Mouse (Mus musculus): ENCODE measurements around the gene Ssna1. TPM values are rescaled to one million over a fixed set of nuclear protein-coding genes. Genes with fewer than 3 reads are reported as not detected.

The Ssna1 gene
- polyA plus RNA-seq, 1 experiment from 2014 or later, result 200 TPM

GRCm38 (mm10) chr2:25224766-25225752 is 47.2 kb downstream of the Ssna1 start:
- Histone ChIP-seq H3K9ac (peak overlapping the region; percentile 58), H3K27me3 (replicated peaks) (no peaks in the 10 kb centered on the region), H3K4me2 (replicated peaks) (peak overlapping the region; percentile 52), H3K36me3 (no peaks in the 10 kb centered on the region), H3K4me1 (replicated peaks) (peaks cover 17% of the 10 kb centered on the region), H3K4me3 (replicated peaks) (peak overlapping the region; percentile 96), H3K27ac (peak overlapping the region; percentile 98), H3K9me3 (no peaks in the 10 kb centered on the region)
- ATAC-seq, result peak; percentile 95
- 2% methylated on average over 41 of the region's 41 CpGs for WGBS

GRCm38 (mm10) chr2:25224492-25224765 is 47.8 kb downstream of the Ssna1 start, which contains the start of gene Tubb4b:
TSS of gene Tubb4b (minus strand) at chr2:25224702.
- Histone ChIP-seq H3K4me3 (replicated peaks) (peak within 1 kb of the TSS; percentile 96), H3K36me3 (no peaks in the 10 kb centered on the region), H3K27me3 (replicated peaks) (no peaks in the 10 kb centered on the region), H3K9me3 (no peaks in the 10 kb centered on the region), H3K27ac (peak within 1 kb of the TSS; percentile 98), H3K4me1 (replicated peaks) (peaks cover 17% of the 10 kb centered on the region), H3K4me2 (replicated peaks) (peak within 1 kb of the TSS; percentile 79), H3K9ac (peak within 1 kb of the TSS; percentile 91)
- ATAC-seq, result no peak
- WGBS, result 0% methylated on average over 17 of the region's 17 CpGs

- no peaks in the 10 kb centered on the region for H3K27me3 ChIP-seq (replicated peaks)
- 2% methylated on average over 53 of the region's 53 CpGs for WGBS
- no peaks in the 10 kb centered on the region for H3K36me3 ChIP-seq
- peak overlapping the region; percentile 91 for H3K9ac ChIP-seq
- H3K27ac ChIP-seq, result peak overlapping the region; percentile 98
- peaks cover 12% of the 10 kb centered on the region for H3K4me1 ChIP-seq (replicated peaks)
- ATAC-seq, result peak; percentile 73
- no peaks in the 10 kb centered on the region for H3K9me3 ChIP-seq
- peak overlapping the region; percentile 79 for H3K4me2 ChIP-seq (replicated peaks)
- peak overlapping the region; percentile 96 for H3K4me3 ChIP-seq (replicated peaks)
Observed at GRCm38 (mm10) chr2:25223681-25224491, 48.4 kb downstream of the Ssna1 start.

GRCm38 (mm10) chr2:25221331-25221772 is 50.9 kb downstream of the Ssna1 start:
- H3K9ac ChIP-seq, result no peak overlapping the region
- 74% methylated on average over 5 of the region's 5 CpGs for WGBS
- no peaks in the 10 kb centered on the region for H3K27me3 ChIP-seq (replicated peaks)
- H3K9me3 ChIP-seq, result no peaks in the 10 kb centered on the region
- no peak overlapping the region for H3K4me3 ChIP-seq (replicated peaks)
- no peak overlapping the region for H3K27ac ChIP-seq
- no peak overlapping the region for H3K4me2 ChIP-seq (replicated peaks)
- no peak for ATAC-seq
- no peaks in the 10 kb centered on the region for H3K36me3 ChIP-seq
- H3K4me1 ChIP-seq (replicated peaks), result peaks cover 11% of the 10 kb centered on the region

Other genes with a start within 250 kb of the Ssna1 start
- 48.8 and 50.6 TPM in 2 replicates for gene Nsmf, start 218.1 kb downstream of the Ssna1 start, polyA plus RNA-seq (2015; fragmentation: Nextera tagmentation; extraction: Ambion mirVana)
- gene Entpd8, start 192.1 kb downstream of the Ssna1 start, polyA plus RNA-seq (2015; fragmentation: Nextera tagmentation; extraction: Ambion mirVana), result 8.9 and 11.7 TPM in 2 replicates
- gene Noxa1, start 177.3 kb downstream of the Ssna1 start, polyA plus RNA-seq (2015; fragmentation: Nextera tagmentation; extraction: Ambion mirVana), result 5.6 and 10.0 TPM in 2 replicates
- gene Nrarp, start 91.7 kb downstream of the Ssna1 start, polyA plus RNA-seq (2015; fragmentation: Nextera tagmentation; extraction: Ambion mirVana), result 14.3 and 19.3 TPM in 2 replicates
- 16.4 and 18.5 TPM in 2 replicates for gene Tor4a, start 75.6 kb downstream of the Ssna1 start, polyA plus RNA-seq (2015; fragmentation: Nextera tagmentation; extraction: Ambion mirVana)
- 94.8 and 106 TPM in 2 replicates for gene Nelfb, start 60.9 kb downstream of the Ssna1 start, polyA plus RNA-seq (2015; fragmentation: Nextera tagmentation; extraction: Ambion mirVana)
- gene Stpg3, start 57.8 kb downstream of the Ssna1 start, polyA plus RNA-seq (2015; fragmentation: Nextera tagmentation; extraction: Ambion mirVana), result not detected in 2 replicates
- gene Fam166a, start 53.7 kb downstream of the Ssna1 start, polyA plus RNA-seq (2015; fragmentation: Nextera tagmentation; extraction: Ambion mirVana), result not detected in 2 replicates
- 600 and 657 TPM in 2 replicates for gene Tubb4b, start 47.7 kb downstream of the Ssna1 start, polyA plus RNA-seq (2015; fragmentation: Nextera tagmentation; extraction: Ambion mirVana)
- gene Slc34a3, start 38.1 kb downstream of the Ssna1 start, polyA plus RNA-seq (2015; fragmentation: Nextera tagmentation; extraction: Ambion mirVana), result 5.0 and 5.6 TPM in 2 replicates
- gene Rnf224, start 35.7 kb downstream of the Ssna1 start, polyA plus RNA-seq (2015; fragmentation: Nextera tagmentation; extraction: Ambion mirVana), result 0.14 and 0.29 TPM in 2 replicates
- 19.0 and 24.8 TPM in 2 replicates for gene Rnf208, start 30.2 kb downstream of the Ssna1 start, polyA plus RNA-seq (2015; fragmentation: Nextera tagmentation; extraction: Ambion mirVana)
- 1.4 and 2.3 TPM in 2 replicates for gene Cysrt1, start 30.0 kb downstream of the Ssna1 start, polyA plus RNA-seq (2015; fragmentation: Nextera tagmentation; extraction: Ambion mirVana)
- gene AL732309.1, start 25.6 kb downstream of the Ssna1 start, polyA plus RNA-seq (2015; fragmentation: Nextera tagmentation; extraction: Ambion mirVana), result 4.3 and 5.5 TPM in 2 replicates
- gene Tmem203, start 17.0 kb downstream of the Ssna1 start, polyA plus RNA-seq (2015; fragmentation: Nextera tagmentation; extraction: Ambion mirVana), result 22.8 and 23.2 TPM in 2 replicates
- gene Tprn, start 9.8 kb downstream of the Ssna1 start, polyA plus RNA-seq (2015; fragmentation: Nextera tagmentation; extraction: Ambion mirVana), result 20.7 and 23.6 TPM in 2 replicates
- 95.8 and 103 TPM in 2 replicates for gene Anapc2, start within 50 bp of the Ssna1 start, polyA plus RNA-seq (2015; fragmentation: Nextera tagmentation; extraction: Ambion mirVana)
- not detected in 2 replicates for gene Tmem210, start 15.7 kb upstream of the Ssna1 start, polyA plus RNA-seq (2015; fragmentation: Nextera tagmentation; extraction: Ambion mirVana)
- gene Lrrc26, start 17.5 kb upstream of the Ssna1 start, polyA plus RNA-seq (2015; fragmentation: Nextera tagmentation; extraction: Ambion mirVana), result 0.43 and 1.8 TPM in 2 replicates
- gene Grin1, start 46.7 kb upstream of the Ssna1 start, polyA plus RNA-seq (2015; fragmentation: Nextera tagmentation; extraction: Ambion mirVana), result 1.4 TPM in 2 replicates
- 40.2 and 40.8 TPM in 2 replicates for gene Man1b1, start 59.9 kb upstream of the Ssna1 start, polyA plus RNA-seq (2015; fragmentation: Nextera tagmentation; extraction: Ambion mirVana)
- gene Dpp7, start 83.9 kb upstream of the Ssna1 start, polyA plus RNA-seq (2015; fragmentation: Nextera tagmentation; extraction: Ambion mirVana), result 46.0 and 48.6 TPM in 2 replicates
- gene Uap1l1, start 93.2 kb upstream of the Ssna1 start, polyA plus RNA-seq (2015; fragmentation: Nextera tagmentation; extraction: Ambion mirVana), result 105 and 122 TPM in 2 replicates
- 46.8 and 48.8 TPM in 2 replicates for gene Sapcd2, start 99.9 kb upstream of the Ssna1 start, polyA plus RNA-seq (2015; fragmentation: Nextera tagmentation; extraction: Ambion mirVana)
- 12.1 and 15.6 TPM in 2 replicates for gene Entpd2, start 123.4 kb upstream of the Ssna1 start, polyA plus RNA-seq (2015; fragmentation: Nextera tagmentation; extraction: Ambion mirVana)
- 40.9 and 48.2 TPM in 2 replicates for gene Npdc1, start 126.9 kb upstream of the Ssna1 start, polyA plus RNA-seq (2015; fragmentation: Nextera tagmentation; extraction: Ambion mirVana)
- gene Fut7, start 150.8 kb upstream of the Ssna1 start, polyA plus RNA-seq (2015; fragmentation: Nextera tagmentation; extraction: Ambion mirVana), result 0.18 TPM in 1 of 2 replicates, not detected in the other
- gene Abca2, start 156.3 kb upstream of the Ssna1 start, polyA plus RNA-seq (2015; fragmentation: Nextera tagmentation; extraction: Ambion mirVana), result 2.8 and 3.7 TPM in 2 replicates
- gene Clic3, start 184.4 kb upstream of the Ssna1 start, polyA plus RNA-seq (2015; fragmentation: Nextera tagmentation; extraction: Ambion mirVana), result 2.2 and 3.0 TPM in 2 replicates
- 28.0 and 33.2 TPM in 2 replicates for gene Paxx, start 188.7 kb upstream of the Ssna1 start, polyA plus RNA-seq (2015; fragmentation: Nextera tagmentation; extraction: Ambion mirVana)
- 4.6 and 5.8 TPM in 2 replicates for gene Ptgds, start 197.6 kb upstream of the Ssna1 start, polyA plus RNA-seq (2015; fragmentation: Nextera tagmentation; extraction: Ambion mirVana)
- gene Lcn12, start 221.5 kb upstream of the Ssna1 start, polyA plus RNA-seq (2015; fragmentation: Nextera tagmentation; extraction: Ambion mirVana), result not detected in 2 replicates
- 57.5 and 65.2 TPM in 2 replicates for gene Fbxw5, start 228.3 kb upstream of the Ssna1 start, polyA plus RNA-seq (2015; fragmentation: Nextera tagmentation; extraction: Ambion mirVana)
- 5.4 and 8.3 TPM in 2 replicates for gene C8g, start 229.3 kb upstream of the Ssna1 start, polyA plus RNA-seq (2015; fragmentation: Nextera tagmentation; extraction: Ambion mirVana)